Mouse (Mus musculus) fat pad, adult 2 months (tissue): ENCODE data around the gene Huwe1.

Experiments used
- DNase-seq: peaks from one replicate; pipeline ENCODE4 v3.0.0-alpha.2; 2011; ENCODE audit warnings: low read depth, low spot score; ENCODE audit errors: extremely low read depth

Huwe1 gene

GRCm38 (mm10) chrX:151950231-151950630, 149.6 kb downstream of the Huwe1 start:
- DNase-seq: no peak

GRCm38 (mm10) chrX:151951181-151951580, 150.6 kb downstream of the Huwe1 start:
- no peak for DNase-seq
